8 mouse cellular contexts compared by ENCODE assay signal in genomic region chr6:70804632-70805031, GRCm38 (mm10). TPM values are rescaled to one million over a fixed set of nuclear protein-coding genes. Genes with fewer than 3 reads are reported as not detected.
DNase-seq lines count a peak whose midpoint lies in the region; ATAC-seq and TF ChIP-seq lines count a peak whose summit lies in the region.

No protein-coding gene starts in this region.

- no peaks in the 10 kb centered on the region for H3K4me1 ChIP-seq in lung, embryonic 14.5 days (ENCODE audit: insufficient read depth)
- H3K4me1 ChIP-seq in embryonic facial prominence, embryonic 14.5 days (ENCODE audit: control insufficient read depth, insufficient read depth, low read length), result no peaks in the 10 kb centered on the region
- H3K4me1 ChIP-seq in hindbrain, embryonic 14.5 days (replicated peaks; ENCODE audit: control insufficient read depth, insufficient read depth, low read length), result no peaks in the 10 kb centered on the region

- no peaks in the 10 kb centered on the region for H3K9me3 ChIP-seq in lung, embryonic 14.5 days (ENCODE audit: low read depth, low read length)
- H3K9me3 ChIP-seq in embryonic facial prominence, embryonic 14.5 days (ENCODE audit: control insufficient read depth, low read length), result no peaks in the 10 kb centered on the region
- H3K9me3 ChIP-seq in hindbrain, embryonic 14.5 days (ENCODE audit: control insufficient read depth, low read length), result no peaks in the 10 kb centered on the region

- H3K4me2 ChIP-seq in lung, embryonic 14.5 days, result peak overlapping the region; percentile 28; the same call in 1 of the 2 replicates
- H3K4me2 ChIP-seq in embryonic facial prominence, embryonic 14.5 days (ENCODE audit: low read depth, low read length), result peak overlapping the region; percentile 29; the same call in 1 of the 2 replicates
- H3K4me2 ChIP-seq in hindbrain, embryonic 14.5 days (replicated peaks), result peak overlapping the region; percentile 26

- 33% methylated on average over 3 of the region's 3 CpGs for WGBS in lung, embryonic 14.5 days
- 18% methylated on average over 3 of the region's 3 CpGs for WGBS in embryonic facial prominence, embryonic 14.5 days
- WGBS in hindbrain, embryonic 14.5 days, result 28% methylated on average over 3 of the region's 3 CpGs

- H3K36me3 ChIP-seq in lung, embryonic 14.5 days (ENCODE audit: insufficient read depth), result no peaks in the 10 kb centered on the region
- H3K36me3 ChIP-seq in embryonic facial prominence, embryonic 14.5 days (ENCODE audit: control insufficient read depth, insufficient read depth, low read length), result no peaks in the 10 kb centered on the region
- H3K36me3 ChIP-seq in hindbrain, embryonic 14.5 days (replicated peaks; ENCODE audit: control insufficient read depth, insufficient read depth), result no peaks in the 10 kb centered on the region

- peak; percentile 80 for DNase-seq in lung, embryonic 14.5 days
- DNase-seq in lung, postnatal 10 days, result no peak
- DNase-seq in ZHBTc4 (ENCODE audit: low read depth, low spot score) (peak; percentile 84), liver (peak; percentile 50)
- DNase-seq in embryonic facial prominence, embryonic 14.5 days (ENCODE audit: low spot score), result no peak
- DNase-seq in hindbrain, embryonic 14.5 days (ENCODE audit: low spot score), result peak; percentile 74
- DNase-seq in neural tube, embryonic 10.5 days (ENCODE audit: extremely low spot score, low spot score), result peak; percentile 37
- DNase-seq in urinary bladder, postnatal 14 days (ENCODE audit: low spot score), result no peak

- no peak overlapping the region for H3K27ac ChIP-seq in lung, embryonic 14.5 days (ENCODE audit: low read depth)
- H3K27ac ChIP-seq in embryonic facial prominence, embryonic 14.5 days (replicated peaks; ENCODE audit: low read depth, low read length), result no peak overlapping the region
- no peak overlapping the region for H3K27ac ChIP-seq in hindbrain, embryonic 14.5 days

- no peak overlapping the region for H3K4me3 ChIP-seq in lung, embryonic 14.5 days (ENCODE audit: low read depth, low read length)
- H3K4me3 ChIP-seq in embryonic facial prominence, embryonic 14.5 days (ENCODE audit: low read depth, low read length), result no peak overlapping the region
- no peak overlapping the region for H3K4me3 ChIP-seq in hindbrain, embryonic 14.5 days (replicated peaks; ENCODE audit: low read length)

- no peaks in the 10 kb centered on the region for H3K27me3 ChIP-seq in lung, embryonic 14.5 days (ENCODE audit: insufficient read depth, low read length)
- H3K27me3 ChIP-seq in embryonic facial prominence, embryonic 14.5 days (replicated peaks; ENCODE audit: control insufficient read depth, insufficient read depth, low read length), result no peaks in the 10 kb centered on the region
- H3K27me3 ChIP-seq in hindbrain, embryonic 14.5 days (ENCODE audit: control insufficient read depth, insufficient read depth, low read length), result no peaks in the 10 kb centered on the region

- H3K9ac ChIP-seq in lung, embryonic 14.5 days, result no peak overlapping the region
- H3K9ac ChIP-seq in embryonic facial prominence, embryonic 14.5 days (ENCODE audit: low read depth, low read length), result no peak overlapping the region
- no peak overlapping the region for H3K9ac ChIP-seq in hindbrain, embryonic 14.5 days

- 0 out of 2 replicates have a peak, but pooled peaks have one; percentile 40 for ATAC-seq in lung, embryonic 14.5 days (ENCODE audit: insufficient read depth)
- no peak for ATAC-seq in embryonic facial prominence, embryonic 14.5 days (ENCODE audit: low read depth)
- peak; percentile 28; the same call in 1 of the 2 replicates for ATAC-seq in hindbrain, embryonic 14.5 days (ENCODE audit: low FRiP score)

- peak; percentile 73 for TF ChIP-seq CTCF in lung, embryonic 14.5 days (IDR thresholded peaks at IDR 0.05; ENCODE audit: low read depth)

RNA-seq across cellular contexts. Expression of gene Rpia, which starts 12.6 kb away (rescaled TPM):
- 2.5 and 3.4 TPM in 2 replicates for polyA plus RNA-seq in lung, embryonic 14.5 days (2014; fragmentation: Nextera tagmentation; extraction: Ambion mirVana)
- polyA plus RNA-seq in embryonic facial prominence, embryonic 14.5 days (2014; fragmentation: Nextera tagmentation; extraction: Ambion mirVana), result 3.0 and 3.3 TPM in 2 replicates
- 2.6 and 2.9 TPM in 2 replicates for polyA plus RNA-seq in hindbrain, embryonic 14.5 days (2014; fragmentation: Nextera tagmentation; extraction: Ambion mirVana)

RNA-seq across cellular contexts. Expression of gene Eif2ak3, which starts 39.7 kb away (rescaled TPM):
- 8.9 and 9.7 TPM in 2 replicates for polyA plus RNA-seq in lung, embryonic 14.5 days (2014; fragmentation: Nextera tagmentation; extraction: Ambion mirVana)
- polyA plus RNA-seq in embryonic facial prominence, embryonic 14.5 days (2014; fragmentation: Nextera tagmentation; extraction: Ambion mirVana), result 13.0 and 15.9 TPM in 2 replicates
- polyA plus RNA-seq in hindbrain, embryonic 14.5 days (2014; fragmentation: Nextera tagmentation; extraction: Ambion mirVana), result 13.0 and 13.3 TPM in 2 replicates

Comparison
In these comparisons a context has a peak if more than half of its experiments do, and no peak if none do; other contexts are left out.
1. DNase-seq: peak in lung, embryonic 14.5 days (single experiment), ZHBTc4 (single experiment), hindbrain, embryonic 14.5 days (single experiment), liver (single experiment) and neural tube, embryonic 10.5 days (single experiment); none in lung, postnatal 10 days (single experiment), embryonic facial prominence, embryonic 14.5 days (single experiment) and urinary bladder, postnatal 14 days (single experiment).
2. Peak in every context shown above with its lines, with median percentiles within 50 percentile points of each other: H3K4me2 ChIP-seq.